Mouse (Mus musculus) urinary bladder, adult 18-20 months (tissue): Measurements from ENCODE around the gene Rasgef1b.

ENCODE experiments used
- DNase-seq, 2 experiments: peaks; one replicate each; pipeline ENCODE4 v3.0.0; 2022; ENCODE audit warnings: low spot score in 2 of 2, mixed read lengths in 2 of 2

Rasgef1b gene

GRCm38 (mm10) chr5:99402784-99403183 lies 326.1 kb downstream of the Rasgef1b start:
- no peak for DNase-seq

DNA sequence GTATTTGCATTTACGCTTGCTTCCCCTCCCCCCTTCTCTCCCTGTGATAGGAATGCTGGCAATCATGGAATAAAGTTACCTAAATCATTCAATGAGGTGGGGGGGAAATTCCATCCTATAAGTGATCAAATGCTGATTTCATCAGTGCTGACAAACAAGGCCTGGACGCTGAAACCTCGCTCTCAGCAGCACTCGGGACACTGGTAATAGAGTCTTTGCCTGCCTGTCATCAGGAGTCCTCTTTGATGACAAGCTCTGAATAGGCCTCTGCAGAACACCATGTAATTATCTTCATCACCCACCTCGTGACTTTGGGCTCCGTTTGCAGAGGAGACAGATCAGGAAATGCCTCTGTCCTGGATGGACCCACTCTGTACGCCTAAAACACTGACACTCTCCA lies 326.6 kb downstream of the Rasgef1b start:
- DNase-seq = no peak

- no peak for DNase-seq
Measured at GRCm38 (mm10) chr5:99399855-99400626, 328.8 kb downstream of the Rasgef1b start.

GRCm38 (mm10) chr5:99398472-99399070 lies 330.3 kb downstream of the Rasgef1b start:
- DNase-seq = no peak

- DNase-seq = no peak
Measured at GRCm38 (mm10) chr5:99394578-99394977, 334.3 kb downstream of the Rasgef1b start.

GRCm38 (mm10) chr5:99391525-99391924 lies 337.3 kb downstream of the Rasgef1b start:
- no peak for DNase-seq

DNA sequence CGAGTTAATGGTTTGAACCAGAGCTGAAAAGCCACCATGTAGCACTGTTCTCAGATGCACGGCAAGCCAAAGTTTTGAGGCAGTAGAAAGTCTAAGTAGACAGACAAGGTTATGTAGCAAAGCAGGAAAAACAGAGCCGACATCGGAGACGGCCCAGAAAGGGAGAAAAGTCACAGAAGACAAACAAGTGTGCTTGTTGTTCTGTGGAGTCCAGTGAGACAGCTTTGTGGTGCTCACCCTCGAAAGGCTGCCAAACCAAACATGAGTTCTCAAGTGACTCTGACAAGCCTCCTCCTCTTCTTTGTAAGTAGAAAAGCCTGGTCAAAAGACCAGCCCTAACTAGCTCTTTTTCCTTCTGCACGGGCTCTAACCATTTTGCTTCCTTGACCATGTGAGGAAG lies 338.1 kb downstream of the Rasgef1b start:
- no peak for DNase-seq

GRCm38 (mm10) chr5:99390314-99390713 lies 338.6 kb downstream of the Rasgef1b start:
- DNase-seq = no peak

GRCm38 (mm10) chr5:99388585-99389250 lies 340.1 kb downstream of the Rasgef1b start:
- no peak for DNase-seq

DNA sequence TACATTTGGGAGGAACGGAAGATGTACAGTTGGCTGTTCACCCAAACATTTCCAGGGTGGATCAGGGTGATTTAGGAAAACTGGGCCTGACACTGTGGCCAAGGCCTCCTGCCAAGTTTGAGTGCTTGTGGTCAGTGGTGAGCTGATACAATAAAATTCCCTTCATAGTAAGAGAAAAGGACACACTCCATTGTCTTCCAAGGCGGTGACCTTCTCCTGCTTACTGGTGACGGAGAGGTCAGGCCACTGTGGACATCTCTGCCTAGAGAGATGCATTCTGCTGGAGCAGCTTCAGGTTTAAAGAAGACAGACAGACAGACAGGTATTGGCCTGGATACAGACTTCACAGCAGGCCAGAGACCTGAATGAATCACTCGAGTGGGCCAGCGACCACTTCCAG lies 340.7 kb downstream of the Rasgef1b start:
- DNase-seq = no peak

DNA sequence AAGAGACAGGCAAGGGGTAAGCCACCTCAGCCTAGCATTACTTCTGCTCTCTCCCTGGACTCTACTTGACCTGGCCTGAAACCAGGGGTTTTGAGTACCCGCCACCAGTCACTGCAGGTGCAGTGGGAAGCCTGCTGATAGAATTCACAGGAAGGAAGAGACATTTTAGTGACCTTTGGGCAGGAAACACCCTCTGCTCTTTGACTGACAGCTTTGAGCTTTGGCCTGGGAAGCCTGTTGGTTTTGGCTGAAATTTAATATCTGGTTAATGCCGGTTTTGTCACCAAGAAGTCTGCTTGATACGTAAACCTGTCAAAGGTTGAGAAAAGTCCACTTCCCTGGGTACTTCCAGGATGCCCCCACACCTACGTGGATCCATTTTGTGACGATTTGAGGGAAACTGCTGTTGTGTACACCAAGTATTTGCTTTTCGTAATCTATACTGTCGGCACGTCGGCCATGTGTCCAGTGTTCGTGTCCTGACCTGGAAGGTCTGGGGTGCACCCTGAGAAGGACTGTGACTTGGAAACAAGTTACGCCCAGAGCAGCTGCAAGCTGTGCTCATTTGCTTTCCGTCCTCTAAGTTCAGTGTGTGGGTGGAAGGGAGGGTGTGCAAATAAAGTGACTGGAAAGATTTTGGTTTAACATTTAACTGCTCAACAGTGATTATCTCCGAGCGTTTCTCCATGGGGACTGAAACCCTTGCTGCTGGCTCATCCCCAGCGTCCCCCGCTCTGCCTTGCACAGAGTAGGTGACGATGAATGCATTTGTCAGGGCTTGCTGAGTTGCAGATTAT lies 341.5 kb downstream of the Rasgef1b start:
- peak in 1 of 2 experiments; percentile 24 for DNase-seq

DNA sequence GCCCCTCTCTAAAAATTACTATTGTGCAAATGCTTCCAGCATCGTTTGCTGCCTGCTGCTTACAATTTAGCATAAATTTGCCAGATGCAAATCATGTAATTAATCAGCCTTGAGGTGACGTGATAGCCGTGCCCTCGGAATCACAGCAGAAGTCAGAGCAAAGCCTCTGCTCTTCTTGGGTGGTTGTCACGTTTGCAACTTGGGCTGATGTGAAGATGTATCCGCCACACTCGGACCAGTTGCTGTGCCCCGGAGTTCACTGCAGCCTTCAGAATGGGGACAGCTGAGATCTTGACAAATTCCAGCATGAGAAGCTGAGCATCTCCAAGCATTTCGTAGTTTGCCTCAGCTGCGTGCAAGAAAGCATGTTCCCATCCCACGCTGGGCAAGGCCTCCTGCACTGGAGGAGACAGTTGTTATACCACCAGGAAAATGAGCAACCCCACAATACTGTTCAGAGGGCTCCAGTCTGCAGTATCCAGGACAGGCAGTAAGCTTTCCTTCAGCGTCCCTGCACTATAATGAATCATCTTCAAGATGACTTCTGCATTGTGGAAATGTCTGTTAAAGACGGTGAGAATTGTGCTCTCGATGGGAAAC lies 342.5 kb downstream of the Rasgef1b start:
- no peak for DNase-seq

GRCm38 (mm10) chr5:99385737-99386136 lies 343.1 kb downstream of the Rasgef1b start:
- no peak for DNase-seq

DNA sequence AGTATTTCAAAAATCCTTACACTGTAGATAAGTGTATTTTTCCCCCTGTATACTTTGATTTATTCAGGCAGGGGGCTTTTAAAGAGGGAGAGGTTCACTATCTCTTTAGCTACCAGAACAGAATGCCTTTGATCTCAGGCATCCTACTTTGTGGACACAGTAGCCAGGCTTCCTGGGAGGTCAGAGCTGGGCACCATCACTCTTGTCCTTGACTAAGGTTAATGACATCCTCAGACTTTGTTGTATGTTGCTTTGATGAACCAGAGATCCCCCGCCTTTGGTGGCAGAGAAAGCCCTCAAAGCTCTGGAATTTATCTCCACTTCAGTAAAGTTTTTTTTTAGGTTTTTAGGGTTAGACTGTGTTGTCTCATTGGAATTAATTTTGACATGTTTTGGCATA lies 343.8 kb downstream of the Rasgef1b start:
- DNase-seq = no peak

DNA sequence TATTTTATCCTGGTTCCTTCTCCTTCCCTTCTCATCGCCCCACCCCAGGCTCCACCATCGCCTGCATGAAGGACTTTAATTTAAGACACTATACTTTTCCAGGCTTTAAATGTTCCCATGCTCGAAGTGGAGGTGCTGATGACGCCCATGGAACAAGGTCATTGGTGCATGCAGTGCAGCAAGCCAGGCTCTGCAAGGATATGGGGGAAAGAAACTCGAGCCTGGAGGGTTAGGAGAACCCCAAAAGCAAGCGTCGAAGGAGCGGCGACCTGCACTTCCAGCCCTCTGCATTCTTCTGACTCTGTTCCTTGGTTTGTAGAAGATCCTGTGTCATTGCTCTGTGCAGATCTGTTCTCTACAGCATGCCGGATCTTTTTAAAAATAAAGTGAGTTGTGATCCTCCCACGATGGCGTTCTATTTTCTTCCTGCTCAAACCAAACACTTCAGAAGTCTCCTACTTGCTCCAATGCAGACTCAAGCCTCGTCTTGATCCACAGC lies 345.0 kb downstream of the Rasgef1b start:
- no peak for DNase-seq

DNA sequence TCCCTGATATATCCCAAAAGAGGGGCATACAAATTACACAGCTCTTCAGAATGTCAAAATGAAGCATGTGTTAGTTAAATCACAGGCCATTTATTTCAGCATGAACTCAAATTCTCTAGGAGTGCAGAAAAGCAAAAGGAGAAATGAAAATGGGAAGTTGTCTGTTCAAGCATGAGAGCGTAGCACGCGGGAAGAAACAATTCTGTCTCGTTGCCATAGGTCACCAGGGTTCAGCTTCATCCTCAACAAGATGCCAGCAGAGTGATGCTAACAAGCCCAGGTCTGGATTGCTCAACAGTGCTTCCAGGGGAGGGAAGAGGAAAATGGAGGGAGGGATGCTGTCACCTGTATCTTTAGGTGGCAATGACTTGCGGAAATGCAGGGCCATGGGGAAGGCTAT lies 346.1 kb downstream of the Rasgef1b start:
- DNase-seq = no peak

GRCm38 (mm10) chr5:99381639-99382038 lies 347.2 kb downstream of the Rasgef1b start:
- DNase-seq = no peak

GRCm38 (mm10) chr5:99380882-99381281 lies 348.0 kb downstream of the Rasgef1b start:
- DNase-seq = no peak

- peak in 1 of 2 experiments; percentile 48 for DNase-seq
Measured at GRCm38 (mm10) chr5:99380166-99380565, 348.7 kb downstream of the Rasgef1b start.

- no peak for DNase-seq
Measured at GRCm38 (mm10) chr5:99378437-99379226, 350.2 kb downstream of the Rasgef1b start.

DNA sequence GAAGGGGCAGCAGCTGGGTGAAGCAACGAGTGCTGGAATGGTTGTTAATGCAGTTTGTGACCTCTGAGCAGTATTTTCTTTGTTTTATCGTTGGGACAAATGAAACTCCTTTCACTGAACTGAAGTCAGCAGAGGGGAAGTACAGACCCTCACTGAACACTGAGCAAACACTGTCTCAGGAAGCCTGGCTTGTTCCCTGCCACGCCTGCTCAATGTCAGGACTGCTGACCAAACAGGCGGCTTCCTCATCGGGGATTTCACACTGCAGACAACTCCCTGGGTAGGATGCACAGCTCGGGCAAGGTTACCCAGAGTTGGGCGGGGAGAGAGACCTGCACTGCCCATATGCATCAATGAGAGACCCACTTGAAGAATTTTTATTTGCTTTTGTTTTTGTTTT lies 353.1 kb downstream of the Rasgef1b start:
- no peak for DNase-seq
